Mouse (Mus musculus): ENCODE results near the gene Mrpl28. TPM values are rescaled to one million over a fixed set of nuclear protein-coding genes. Genes with fewer than 3 reads are reported as not detected.
A peak's percentile ranks its signal among the peaks of the same experiment; 100 is the strongest.
"Not testable (repeated sequence)": the region's sequence is repeated elsewhere in the genome, so short reads cannot be mapped to it uniquely, and the experiment has no call there.

Mrpl28 gene
- polyA plus RNA-seq, 1 experiment from 2014 or later, result 195 TPM

- Histone ChIP-seq H3K4me1 (replicated peaks) (no peaks in the 10 kb centered on the region), H3K27ac (no peak overlapping the region), H3K36me3 (no peaks in the 10 kb centered on the region), H3K4me3 (no peak overlapping the region), H3K27me3 (no peaks in the 10 kb centered on the region), H3K9me3 (replicated peaks) (no peaks in the 10 kb centered on the region), H3K9ac (no peak overlapping the region), H3K4me2 (no peak overlapping the region)
- 60% methylated on average over 2 of the region's 4 CpGs for WGBS
- no peak for ATAC-seq (replicated peaks; ENCODE audit: insufficient number of reproducible peaks, insufficient read depth, low FRiP score, low read depth)
Observed at GRCm38 (mm10) chr17:26101478-26101877, 21.8 kb upstream of the Mrpl28 start.

GRCm38 (mm10) chr17:26105619-26106018, 17.7 kb upstream of the Mrpl28 start:
- WGBS, result 46% methylated on average over 4 of the region's 4 CpGs
- H3K27ac ChIP-seq, result no peak overlapping the region
- peaks cover 7% of the 10 kb centered on the region for H3K27me3 ChIP-seq
- H3K9ac ChIP-seq, result no peak overlapping the region
- no peak for ATAC-seq (replicated peaks; ENCODE audit: insufficient number of reproducible peaks, insufficient read depth, low FRiP score, low read depth)
- no peaks in the 10 kb centered on the region for H3K4me1 ChIP-seq (replicated peaks)
- no peak overlapping the region for H3K4me3 ChIP-seq
- no peaks in the 10 kb centered on the region for H3K36me3 ChIP-seq
- H3K9me3 ChIP-seq (replicated peaks), result no peaks in the 10 kb centered on the region
- H3K4me2 ChIP-seq, result no peak overlapping the region

GRCm38 (mm10) chr17:26110156-26110555, 13.1 kb upstream of the Mrpl28 start:
- H3K27ac ChIP-seq, result no peak overlapping the region
- H3K4me3 ChIP-seq, result no peak overlapping the region
- ATAC-seq (replicated peaks; ENCODE audit: insufficient number of reproducible peaks, insufficient read depth, low FRiP score, low read depth), result no peak
- no peak overlapping the region for H3K9ac ChIP-seq
- no peaks in the 10 kb centered on the region for H3K9me3 ChIP-seq (replicated peaks)
- peaks cover 52% of the 10 kb centered on the region for H3K27me3 ChIP-seq
- WGBS, result 38% methylated on average over 4 of the region's 4 CpGs
- peaks cover 14% of the 10 kb centered on the region for H3K4me1 ChIP-seq (replicated peaks)
- no peak overlapping the region for H3K4me2 ChIP-seq
- H3K36me3 ChIP-seq, result no peaks in the 10 kb centered on the region

GRCm38 (mm10) chr17:26111024-26111423, 12.3 kb upstream of the Mrpl28 start:
- Histone ChIP-seq H3K36me3 (no peaks in the 10 kb centered on the region), H3K27me3 (peaks cover 60% of the 10 kb centered on the region), H3K4me1 (replicated peaks) (peaks cover 14% of the 10 kb centered on the region), H3K9me3 (replicated peaks) (no peaks in the 10 kb centered on the region), H3K4me3 (no peak overlapping the region), H3K4me2 (no peak overlapping the region), H3K27ac (no peak overlapping the region), H3K9ac (no peak overlapping the region)
- 8% methylated on average over 4 of the region's 4 CpGs for WGBS
- ATAC-seq (replicated peaks; ENCODE audit: insufficient number of reproducible peaks, insufficient read depth, low FRiP score, low read depth), result no peak

GRCm38 (mm10) chr17:26111722-26112121, 11.6 kb upstream of the Mrpl28 start:
- Histone ChIP-seq H3K9ac (no peak overlapping the region), H3K27me3 (peaks cover 67% of the 10 kb centered on the region), H3K4me3 (no peak overlapping the region), H3K4me2 (no peak overlapping the region), H3K27ac (no peak overlapping the region), H3K36me3 (no peaks in the 10 kb centered on the region), H3K4me1 (replicated peaks) (peaks cover 14% of the 10 kb centered on the region), H3K9me3 (replicated peaks) (no peaks in the 10 kb centered on the region)
- ATAC-seq (replicated peaks; ENCODE audit: insufficient number of reproducible peaks, insufficient read depth, low FRiP score, low read depth), result no peak
- WGBS, result 44% methylated on average over 4 of the region's 4 CpGs

GRCm38 (mm10) chr17:26112751-26113150, 10.5 kb upstream of the Mrpl28 start:
- Histone ChIP-seq H3K4me2 (peak overlapping the region; percentile 96), H3K4me1 (replicated peaks) (peaks cover 14% of the 10 kb centered on the region), H3K36me3 (no peaks in the 10 kb centered on the region), H3K9me3 (replicated peaks) (no peaks in the 10 kb centered on the region), H3K27me3 (peaks cover 78% of the 10 kb centered on the region), H3K4me3 (peak overlapping the region; percentile 64), H3K9ac (peak overlapping the region; percentile 58; the same call in 1 of the 2 replicates), H3K27ac (no peak overlapping the region)
- WGBS, result 17% methylated on average over 14 of the region's 14 CpGs
- no peak for ATAC-seq (replicated peaks; ENCODE audit: insufficient number of reproducible peaks, insufficient read depth, low FRiP score, low read depth)

- Histone ChIP-seq H3K4me3 (peak within 1 kb of the TSS; percentile 64), H3K4me1 (replicated peaks) (peaks cover 14% of the 10 kb centered on the region), H3K9ac (peak within 1 kb of the TSS; percentile 58), H3K27me3 (peaks cover 84% of the 10 kb centered on the region), H3K9me3 (replicated peaks) (no peaks in the 10 kb centered on the region), H3K36me3 (no peaks in the 10 kb centered on the region), H3K27ac (no peak within 1 kb of the TSS), H3K4me2 (peak within 1 kb of the TSS; percentile 96)
- under 1% methylated on average over 74 of the region's 75 CpGs for WGBS
- ATAC-seq (replicated peaks; ENCODE audit: insufficient number of reproducible peaks, insufficient read depth, low FRiP score, low read depth), result peak; percentile 54; the same call in 1 of the 2 replicates
Observed at GRCm38 (mm10) chr17:26113181-26113948, 9.9 kb upstream of the Mrpl28 start, which contains the start of gene Tmem8. TSS of gene Tmem8 (plus strand) at chr17:26113299.

GRCm38 (mm10) chr17:26114061-26114460, 9.2 kb upstream of the Mrpl28 start:
- H3K4me3 ChIP-seq, result peak overlapping the region; percentile 64
- H3K4me2 ChIP-seq, result peak overlapping the region; percentile 96
- 11% methylated on average over 8 of the region's 8 CpGs for WGBS
- no peaks in the 10 kb centered on the region for H3K36me3 ChIP-seq
- ATAC-seq (replicated peaks; ENCODE audit: insufficient number of reproducible peaks, insufficient read depth, low FRiP score, low read depth), result no peak
- H3K9ac ChIP-seq, result peak overlapping the region; percentile 58; the same call in 1 of the 2 replicates
- no peaks in the 10 kb centered on the region for H3K9me3 ChIP-seq (replicated peaks)
- H3K4me1 ChIP-seq (replicated peaks), result peaks cover 14% of the 10 kb centered on the region
- peaks cover 87% of the 10 kb centered on the region for H3K27me3 ChIP-seq
- no peak overlapping the region for H3K27ac ChIP-seq

- not testable (repeated sequence) for H3K27ac ChIP-seq; ATAC-seq (replicated peaks; ENCODE audit: insufficient number of reproducible peaks, insufficient read depth, low FRiP score, low read depth); H3K9ac ChIP-seq; H3K36me3 ChIP-seq; H3K9me3 ChIP-seq (replicated peaks); H3K4me3 ChIP-seq; H3K4me2 ChIP-seq
- WGBS, result 66% methylated on average over 7 of the region's 7 CpGs
- Histone ChIP-seq H3K27me3 (peaks cover 91% of the 10 kb centered on the region), H3K4me1 (replicated peaks) (peaks cover 14% of the 10 kb centered on the region)
Observed at GRCm38 (mm10) chr17:26114461-26114860, 8.8 kb upstream of the Mrpl28 start.

- no peak overlapping the region for H3K9ac ChIP-seq
- H3K4me1 ChIP-seq (replicated peaks), result peaks cover 18% of the 10 kb centered on the region
- no peak for ATAC-seq (replicated peaks; ENCODE audit: insufficient number of reproducible peaks, insufficient read depth, low FRiP score, low read depth)
- no peak overlapping the region for H3K27ac ChIP-seq
- WGBS, result 72% methylated on average over 7 of the region's 7 CpGs
- H3K27me3 ChIP-seq, result peaks cover 91% of the 10 kb centered on the region
- no peaks in the 10 kb centered on the region for H3K9me3 ChIP-seq (replicated peaks)
- no peak overlapping the region for H3K4me3 ChIP-seq
- no peaks in the 10 kb centered on the region for H3K36me3 ChIP-seq
- no peak overlapping the region for H3K4me2 ChIP-seq
Observed at GRCm38 (mm10) chr17:26115205-26115898, 7.9 kb upstream of the Mrpl28 start.

- peaks cover 85% of the 10 kb centered on the region for H3K27me3 ChIP-seq
- no peak overlapping the region for H3K4me2 ChIP-seq
- H3K9ac ChIP-seq, result no peak overlapping the region
- H3K9me3 ChIP-seq (replicated peaks), result no peaks in the 10 kb centered on the region
- 56% methylated on average over 3 of the region's 3 CpGs for WGBS
- no peak overlapping the region for H3K4me3 ChIP-seq
- no peak overlapping the region for H3K27ac ChIP-seq
- no peaks in the 10 kb centered on the region for H3K36me3 ChIP-seq
- no peak for ATAC-seq (replicated peaks; ENCODE audit: insufficient number of reproducible peaks, insufficient read depth, low FRiP score, low read depth)
- peaks cover 19% of the 10 kb centered on the region for H3K4me1 ChIP-seq (replicated peaks)
Observed at GRCm38 (mm10) chr17:26115956-26116487, 7.3 kb upstream of the Mrpl28 start.

All from heart, embryonic 15.5 days (tissue).